Mouse (Mus musculus): Measurements from ENCODE around the gene Ctbp2. TPM values are rescaled to one million over a fixed set of nuclear protein-coding genes. Genes with fewer than 3 reads are reported as not detected.

Gene Ctbp2
- total RNA-seq, 2 experiments from 2014 or later: 26.4 to 27.3 TPM

GRCm38 (mm10) chr7:132950613-132951012 is 173.5 kb downstream of the Ctbp2 start:
- DNase-seq (ENCODE audit: low spot score in 2 of 2): no peak

GRCm38 (mm10) chr7:132949968-132950367 is 174.2 kb downstream of the Ctbp2 start:
- DNase-seq (ENCODE audit: low spot score in 2 of 2): no peak

- no peak for DNase-seq (ENCODE audit: low spot score in 2 of 2)
Observed at GRCm38 (mm10) chr7:132940569-132940968, 183.6 kb downstream of the Ctbp2 start.

GRCm38 (mm10) chr7:132939118-132939517 is 185.0 kb downstream of the Ctbp2 start:
- no peak for DNase-seq (ENCODE audit: low spot score in 2 of 2)

Other genes starting within 250 kb of the Ctbp2 start
- 10 to 100 TPM; 43.5 to 45.2 TPM for gene Zranb1, start 193.2 kb downstream of the Ctbp2 start, total RNA-seq (2021)
- gene Fgfr2, start 1.0 kb downstream of the Ctbp2 start, total RNA-seq (2021): 10 to 100 TPM; 44.0 to 52.8 TPM

Data from left cerebral cortex, adult 18-20 months (tissue).